In genomic region chr17:35635699-35636111, GRCm38 (mm10) we compare ENCODE assay signal across 7 mouse cellular contexts. TPM values are rescaled to one million over a fixed set of nuclear protein-coding genes. Genes with fewer than 3 reads are reported as not detected.
A peak's percentile ranks its signal among the peaks of the same experiment; 100 is the strongest.
DNase-seq lines count a peak whose midpoint lies in the region; ATAC-seq and TF ChIP-seq lines count a peak whose summit lies in the region.

No protein-coding gene starts in this region.

- no peak for ATAC-seq in Patski
- ATAC-seq in frontal cortex, adult (ENCODE audit: low TSS enrichment) = peak; percentile 53
- ATAC-seq in hindbrain, embryonic 13.5 days (ENCODE audit: low FRiP score) = peak; percentile 60; the same call in 1 of the 2 replicates

- peak overlapping the region; percentile 26; the same call in 1 of the 2 replicates for H3K9ac ChIP-seq in hindbrain, embryonic 13.5 days

- peak; percentile 93 for TF ChIP-seq CTCF in Patski (IDR thresholded peaks at IDR 0.05)

- H3K27ac ChIP-seq in hindbrain, embryonic 13.5 days = no peak overlapping the region

- H3K9me3 ChIP-seq in hindbrain, embryonic 13.5 days = no peaks in the 10 kb centered on the region

- CTCF ChIA-PET in Patski (lab: Charles Lee) = interaction anchor here (0.6 to 4.0 kb wide), 19 partner anchors 11 to 101 kb away, joined by 3 to 39 read pairs (median 4); partner anchors contain the start of gene Sfta2

- WGBS in hindbrain, embryonic 13.5 days = 1% methylated on average over 15 of the region's 15 CpGs

- DNase-seq in Patski (ENCODE audit: low read depth, low spot score) = no peak
- DNase-seq in cerebellum, adult 8-10 months = peak; percentile 80
- peak; percentile 54 to 78 for DNase-seq in layer of hippocampus, postnatal 25 days (ENCODE audit: extremely low spot score in 1 of 2, low spot score in 1 of 2)
- DNase-seq in lung, postnatal 14 days = peak; percentile 79
- DNase-seq in retina, postnatal 7 days (ENCODE audit: low read depth, low spot score) = peak; percentile 62

- peak overlapping the region; percentile 40 for H3K4me3 ChIP-seq in hindbrain, embryonic 13.5 days

- POLR2A ChIA-PET in Patski (lab: Charles Lee) = interaction anchor here (0.6 to 2.2 kb wide), 4 partner anchors 18 to 102 kb away, joined by 3 to 6 read pairs (median 4); partner anchors contain the start of gene Vars2

- H3K27me3 ChIP-seq in Patski = no peaks in the 10 kb centered on the region
- 0 out of 2 replicates have a peak, but pooled peaks cover 9% of the 10 kb centered on the region for H3K27me3 ChIP-seq in hindbrain, embryonic 13.5 days

- H3K4me1 ChIP-seq in hindbrain, embryonic 13.5 days (replicated peaks) = peaks cover 6% of the 10 kb centered on the region; the same call in 1 of the 2 replicates

- in situ Hi-C loops in Patski (cut with MboI; ENCODE audit: low pct_unique_long_range_greater_than_20kb) = no loop called here

- no peaks in the 10 kb centered on the region for H3K36me3 ChIP-seq in hindbrain, embryonic 13.5 days

- H3K4me2 ChIP-seq in hindbrain, embryonic 13.5 days = peak overlapping the region; percentile 60

RNA-seq across cellular contexts. Expression of gene Mucl3, which starts 7.8 kb away (rescaled TPM):
- polyA plus RNA-seq in Patski (2021) = not detected
- 0.14 TPM in 1 of 2 replicates, not detected in the other for polyA plus RNA-seq in hindbrain, embryonic 13.5 days (2015; fragmentation: Nextera tagmentation; extraction: Ambion mirVana)
- not detected for total RNA-seq in layer of hippocampus, postnatal 25 days (2021)

RNA-seq across cellular contexts. Expression of gene Gm9573, which starts 9.3 kb away (rescaled TPM):
- not detected for polyA plus RNA-seq in Patski (2021)
- not detected in 2 replicates for polyA plus RNA-seq in hindbrain, embryonic 13.5 days (2015; fragmentation: Nextera tagmentation; extraction: Ambion mirVana)
- total RNA-seq in layer of hippocampus, postnatal 25 days (2021) = not detected

RNA-seq across cellular contexts. Expression of gene Vars2, which starts 31.7 kb away (rescaled TPM):
- 34.4 TPM for polyA plus RNA-seq in Patski (2021)
- polyA plus RNA-seq in hindbrain, embryonic 13.5 days (2015; fragmentation: Nextera tagmentation; extraction: Ambion mirVana) = 11.8 and 14.0 TPM in 2 replicates
- 10 to 100 TPM; 33.7 to 42.0 TPM for total RNA-seq in layer of hippocampus, postnatal 25 days (2021)

RNA-seq across cellular contexts. Expression of gene Sfta2, which starts 34.4 kb away (rescaled TPM):
- polyA plus RNA-seq in Patski (2021) = not detected
- polyA plus RNA-seq in hindbrain, embryonic 13.5 days (2015; fragmentation: Nextera tagmentation; extraction: Ambion mirVana) = not detected in 2 replicates
- total RNA-seq in layer of hippocampus, postnatal 25 days (2021) = not detected

RNA-seq across cellular contexts. Expression of gene Gtf2h4, which starts 37.8 kb away (rescaled TPM):
- 30.5 TPM for polyA plus RNA-seq in Patski (2021)
- polyA plus RNA-seq in hindbrain, embryonic 13.5 days (2015; fragmentation: Nextera tagmentation; extraction: Ambion mirVana) = 27.6 and 29.2 TPM in 2 replicates
- 10 to 100 TPM; 30.2 to 33.7 TPM for total RNA-seq in layer of hippocampus, postnatal 25 days (2021)
